11 mouse cellular contexts compared by ENCODE assay signal in genomic region chr6:48579215-48579648, GRCm38 (mm10). TPM values are rescaled to one million over a fixed set of nuclear protein-coding genes. Genes with fewer than 3 reads are reported as not detected.
A peak's percentile ranks its signal among the peaks of the same experiment; 100 is the strongest.
DNase-seq lines count a peak whose midpoint lies in the region; ATAC-seq and TF ChIP-seq lines count a peak whose summit lies in the region.
"Had no signal": no experiment of that assay in that cellular context is flagged by ENCODE, and none has a peak within 500 bp of the region (broad histone marks: within the 10 kb centered on the region; RNA-seq: fewer than 3 reads in every experiment).

No protein-coding gene starts in this region.

- no peaks in the 10 kb centered on the region for H3K9me3 ChIP-seq in kidney, embryonic 14.5 days (ENCODE audit: control insufficient read depth, low read length)
- H3K9me3 ChIP-seq in CH12.LX (replicated peaks; ENCODE audit: low read length): no peaks in the 10 kb centered on the region
- H3K9me3 ChIP-seq in heart, embryonic 10.5 days: no peaks in the 10 kb centered on the region

- no peak for TF ChIP-seq RAD21 in CH12.LX (IDR thresholded peaks at IDR 0.05; ENCODE audit: low read depth, low read length)

- no peak for DNase-seq in kidney, postnatal 25 days
- DNase-seq in CH12.LX (ENCODE audit: extremely low read depth): peak; percentile 42
- DNase-seq in heart, embryonic 10.5 days (ENCODE audit: low spot score): no peak
- DNase-seq in cerebellum, adult 9-11 months: no peak
- DNase-seq in B cell, adult 2 months: no peak
- no peak for DNase-seq in thymus, adult 18-20 months
- DNase-seq: retina, postnatal 1 day had no signal

- no peak overlapping the region for H3K9ac ChIP-seq in kidney, embryonic 14.5 days (ENCODE audit: low read depth, low read length)
- H3K9ac ChIP-seq in CH12.LX (ENCODE audit: insufficient read depth, low read depth): no peak overlapping the region
- H3K9ac ChIP-seq: liver, embryonic 14.5 days had no signal

- no peak for TF ChIP-seq POLR2A in CH12.LX (IDR thresholded peaks at IDR 0.05; ENCODE audit: low read depth, low read length)

- dilution Hi-C loops in CH12.LX (cut with MboI; ENCODE audit: extremely low pct_ligation_motif_present, extremely low pct_unique_long_range_greater_than_20kb, low sequenced_read_pairs): no loop called here

- peak; percentile 58 for TF ChIP-seq EP300 in CH12.LX (IDR thresholded peaks at IDR 0.05; ENCODE audit: low read length)

- no peaks in the 10 kb centered on the region for H3K36me3 ChIP-seq in kidney, embryonic 14.5 days (ENCODE audit: control insufficient read depth, insufficient read depth, low read length)
- no peaks in the 10 kb centered on the region for H3K36me3 ChIP-seq in CH12.LX (replicated peaks in 1 of 2; ENCODE audit: control insufficient read depth in 1 of 2, insufficient read depth in 1 of 2, low read length in 1 of 2)
- no peaks in the 10 kb centered on the region for H3K36me3 ChIP-seq in heart, embryonic 10.5 days
- no peaks in the 10 kb centered on the region for H3K36me3 ChIP-seq in macrophage (ENCODE audit: inconsistent target)

- H3K4me1 ChIP-seq in kidney, embryonic 14.5 days (ENCODE audit: control insufficient read depth, insufficient read depth, low read length): peaks cover 18% of the 10 kb centered on the region; the same call in 1 of the 2 replicates
- H3K4me1 ChIP-seq in CH12.LX (ENCODE audit: control insufficient read depth in 1 of 2, insufficient read depth in 2 of 2): peaks cover 3 to 29% of the 10 kb centered on the region in 2 experiments
- peaks cover 36% of the 10 kb centered on the region for H3K4me1 ChIP-seq in heart, embryonic 10.5 days

- peak overlapping the region; percentile 55; the same call in 1 of the 2 replicates for H3K27ac ChIP-seq in kidney, embryonic 14.5 days (ENCODE audit: low read depth, low read length)
- H3K27ac ChIP-seq in CH12.LX (ENCODE audit: insufficient read depth, low read depth) (no peak overlapping the region), macrophage (peak overlapping the region; percentile 31)
- peak overlapping the region; percentile 73; the same call in 1 of the 2 replicates for H3K27ac ChIP-seq in heart, embryonic 10.5 days
- H3K27ac ChIP-seq: liver, embryonic 14.5 days had no signal

- TF ChIP-seq CTCF in CH12.LX (conservative IDR thresholded peaks at IDR 0.05 in 1 of 2, IDR thresholded peaks at IDR 0.05 in 1 of 2; ENCODE audit: low read depth in 2 of 2, low read length in 2 of 2): no peak

- no peak overlapping the region for H3K4me3 ChIP-seq in kidney, embryonic 14.5 days (ENCODE audit: low read length)
- H3K4me3 ChIP-seq in CH12.LX (replicated peaks in 1 of 3; ENCODE audit: low read depth in 2 of 3, low read length in 2 of 3, poor library complexity in 1 of 3) (peak overlapping the region in 2 of 3 experiments; percentile 11 to 29), macrophage (ENCODE audit: inconsistent target) (peak overlapping the region; percentile 4; the same call in 1 of the 2 replicates)
- H3K4me3 ChIP-seq in heart, embryonic 10.5 days: 0 out of 2 replicates have a peak overlapping the region, but pooled peaks have one; percentile 8

- no peak overlapping the region for H3K4me2 ChIP-seq in kidney, embryonic 14.5 days (replicated peaks; ENCODE audit: low read depth, low read length)
- H3K4me2 ChIP-seq in CH12.LX (ENCODE audit: insufficient read depth, low read depth, poor library complexity, severe bottlenecking): peak overlapping the region; percentile 52

- no peak for ATAC-seq in kidney, embryonic 14.5 days (ENCODE audit: low FRiP score, low TSS enrichment)

- in situ Hi-C loops in CH12.LX (cut with MboI; ENCODE audit: low pct_ligation_motif_present, low pct_unique_long_range_greater_than_20kb, low sequenced_read_pairs): no loop called here

- 29% methylated on average over 5 of the region's 5 CpGs for WGBS in kidney, embryonic 14.5 days
- 13% methylated on average over 5 of the region's 5 CpGs for WGBS in heart, embryonic 10.5 days
- WGBS in macrophage (ENCODE audit: missing documents): 0% methylated on average over 5 of the region's 5 CpGs

- no peaks in the 10 kb centered on the region for H3K27me3 ChIP-seq in kidney, embryonic 14.5 days (ENCODE audit: control insufficient read depth, insufficient read depth, low read length)
- H3K27me3 ChIP-seq in CH12.LX (replicated peaks): no peaks in the 10 kb centered on the region
- H3K27me3 ChIP-seq in heart, embryonic 10.5 days (ENCODE audit: insufficient read depth, poor library complexity, severe bottlenecking): no peaks in the 10 kb centered on the region

- H3K79me2 ChIP-seq in CH12.LX (replicated peaks; ENCODE audit: control insufficient read depth, extremely low read depth, insufficient read depth, poor library complexity, severe bottlenecking) (no peaks in the 10 kb centered on the region), macrophage (ENCODE audit: inconsistent target) (no peaks in the 10 kb centered on the region)

TF ChIP-seq in CH12.LX, 34 proteins besides CTCF, POLR2A, EP300 and RAD21 (continues in another document):
- TF ChIP-seq ZMIZ1 (IDR thresholded peaks at IDR 0.05; ENCODE audit: low read depth, low read length) (no peak), NRF1 (IDR thresholded peaks at IDR 0.05; ENCODE audit: low read depth, low read length) (no peak), HCFC1 (IDR thresholded peaks at IDR 0.05; ENCODE audit: low read depth, low read length) (no peak), KAT2A (IDR thresholded peaks at IDR 0.05; ENCODE audit: insufficient replicate concordance, low read length) (0 out of 2 replicates have a peak, but pooled peaks have one; percentile 8), USF1 (IDR thresholded peaks at IDR 0.05; ENCODE audit: low read depth, low read length) (no peak), SMC3 (IDR thresholded peaks at IDR 0.05; ENCODE audit: low read depth, low read length) (no peak), MAX (IDR thresholded peaks at IDR 0.05; ENCODE audit: low read length) (no peak; the same call in 1 of the 2 replicates), RCOR1 (conservative IDR thresholded peaks at IDR 0.05; ENCODE audit: low read depth, low read length) (no peak), USF2 (conservative IDR thresholded peaks at IDR 0.05; ENCODE audit: low read depth, low read length) (no peak)

RNA-seq across cellular contexts. Expression of gene Rarres2, which starts 6.6 kb away (rescaled TPM):
- polyA plus RNA-seq in kidney, embryonic 14.5 days (2014; fragmentation: Nextera tagmentation; extraction: Ambion mirVana): 44.2 and 59.0 TPM in 2 replicates
- total RNA-seq in CH12.LX (2012; rRNA removed): 0.46 and 0.72 TPM in 2 replicates
- total RNA-seq in CH12.LX (2014; rRNA removed): not detected in 2 replicates
- not detected in 2 replicates for polyA plus RNA-seq in CH12.LX (2012; ENCODE audit: insufficient read length, low read depth)
- 10.5 and 18.2 TPM in 2 replicates for polyA plus RNA-seq in heart, embryonic 10.5 days (2016; fragmentation: Nextera tagmentation; extraction: Ambion mirVana)
- not detected for total RNA-seq in macrophage (2018; cell fraction: chromatin; rRNA removed)
- total RNA-seq in macrophage (2018; cell fraction: cytosol; rRNA removed): under 1 TPM in 1 of 26 experiments, not detected in 25; 0.06 TPM
- total RNA-seq in macrophage (2018; cell fraction: nucleus; rRNA removed): not detected
- not detected in 3 replicates for polyA plus RNA-seq in macrophage (2018)

RNA-seq across cellular contexts. Expression of gene Gm45021, which starts 10.2 kb away (rescaled TPM):
- not detected in 2 replicates for polyA plus RNA-seq in kidney, embryonic 14.5 days (2014; fragmentation: Nextera tagmentation; extraction: Ambion mirVana)
- total RNA-seq in CH12.LX (2012; rRNA removed): not detected in 2 replicates
- total RNA-seq in CH12.LX (2014; rRNA removed): not detected in 2 replicates
- not detected in 2 replicates for polyA plus RNA-seq in CH12.LX (2012; ENCODE audit: insufficient read length, low read depth)
- polyA plus RNA-seq in heart, embryonic 10.5 days (2016; fragmentation: Nextera tagmentation; extraction: Ambion mirVana): not detected in 2 replicates
- total RNA-seq in macrophage (2018; cell fraction: chromatin; rRNA removed): not detected
- not detected for total RNA-seq in macrophage (2018; cell fraction: cytosol; rRNA removed)
- not detected for total RNA-seq in macrophage (2018; cell fraction: nucleus; rRNA removed)
- not detected in 3 replicates for polyA plus RNA-seq in macrophage (2018)
- total RNA-seq: heart, postnatal 36 days had no signal
- polyA plus RNA-seq: liver, embryonic 14.5 days had no signal

RNA-seq across cellular contexts. Expression of gene Repin1, which starts 14.5 kb away (rescaled TPM):
- polyA plus RNA-seq in kidney, embryonic 14.5 days (2014; fragmentation: Nextera tagmentation; extraction: Ambion mirVana): 32.6 and 47.0 TPM in 2 replicates
- total RNA-seq in CH12.LX (2012; rRNA removed): 23.6 and 28.0 TPM in 2 replicates
- total RNA-seq in CH12.LX (2014; rRNA removed): 11.5 and 12.8 TPM in 2 replicates
- polyA plus RNA-seq in CH12.LX (2012; ENCODE audit: insufficient read length, low read depth): 9.7 and 10.7 TPM in 2 replicates
- 31.9 and 33.2 TPM in 2 replicates for polyA plus RNA-seq in heart, embryonic 10.5 days (2016; fragmentation: Nextera tagmentation; extraction: Ambion mirVana)
- total RNA-seq in macrophage (2018; cell fraction: chromatin; rRNA removed): 10 to 100 TPM in 24 of 26 experiments, 1 to 10 TPM in 2; 9.0 to 38.9 (median 17.3) TPM
- 10 to 100 TPM in 7 of 26 experiments, 1 to 10 TPM in 19; 3.8 to 12.6 (median 7.6) TPM for total RNA-seq in macrophage (2018; cell fraction: cytosol; rRNA removed)
- 10 to 100 TPM in 23 of 26 experiments, 1 to 10 TPM in 3; 7.5 to 38.8 (median 15.2) TPM for total RNA-seq in macrophage (2018; cell fraction: nucleus; rRNA removed)
- 5.1 to 7.5 TPM (median 7.1 TPM) in 3 replicates for polyA plus RNA-seq in macrophage (2018)

RNA-seq across cellular contexts. Expression of gene Gm44965, which starts 14.5 kb away (rescaled TPM):
- 0.77 TPM in 1 of 2 replicates, not detected in the other for polyA plus RNA-seq in kidney, embryonic 14.5 days (2014; fragmentation: Nextera tagmentation; extraction: Ambion mirVana)
- total RNA-seq in CH12.LX (2012; rRNA removed) (not detected in 2 replicates), CH12.LX (2014; rRNA removed) (not detected in 2 replicates)
- polyA plus RNA-seq in CH12.LX (2012; ENCODE audit: insufficient read length, low read depth) (not detected in 2 replicates), macrophage (2018) (not detected in 3 replicates)
- 0.49 TPM in 1 of 2 replicates, not detected in the other for polyA plus RNA-seq in heart, embryonic 10.5 days (2016; fragmentation: Nextera tagmentation; extraction: Ambion mirVana)
- total RNA-seq in macrophage (2018; cell fraction: chromatin; rRNA removed): not detected
- not detected for total RNA-seq in macrophage (2018; cell fraction: cytosol; rRNA removed)
- not detected for total RNA-seq in macrophage (2018; cell fraction: nucleus; rRNA removed)
- polyA plus RNA-seq: liver, embryonic 14.5 days had no signal

RNA-seq across cellular contexts. Expression of gene Zfp775, which starts 22.6 kb away (rescaled TPM):
- 5.7 and 6.6 TPM in 2 replicates for polyA plus RNA-seq in kidney, embryonic 14.5 days (2014; fragmentation: Nextera tagmentation; extraction: Ambion mirVana)
- 4.7 and 6.5 TPM in 2 replicates for total RNA-seq in CH12.LX (2012; rRNA removed)
- total RNA-seq in CH12.LX (2014; rRNA removed): 2.6 and 3.2 TPM in 2 replicates
- polyA plus RNA-seq in CH12.LX (2012; ENCODE audit: insufficient read length, low read depth): 3.3 and 3.5 TPM in 2 replicates
- polyA plus RNA-seq in heart, embryonic 10.5 days (2016; fragmentation: Nextera tagmentation; extraction: Ambion mirVana): 7.7 and 8.9 TPM in 2 replicates
- total RNA-seq in macrophage (2018; cell fraction: chromatin; rRNA removed): 1 to 10 TPM in 19 of 26 experiments, under 1 TPM in 6, not detected in 1; 0.55 to 4.1 (median 1.8) TPM
- total RNA-seq in macrophage (2018; cell fraction: cytosol; rRNA removed): 1 to 10 TPM in 16 of 26 experiments, under 1 TPM in 10; 0.48 to 2.0 (median 1.3) TPM
- 1 to 10 TPM in 13 of 26 experiments, under 1 TPM in 13; 0.40 to 3.2 (median 1.0) TPM for total RNA-seq in macrophage (2018; cell fraction: nucleus; rRNA removed)
- 1.2 to 1.9 TPM (median 1.3 TPM) in 3 replicates for polyA plus RNA-seq in macrophage (2018)
